Mouse (Mus musculus) bone marrow, adult 2 months (tissue): ENCODE data around the gene Senp8.

ENCODE experiments used
- CTCF ChIP-seq: fragments of 200-500 bp; IDR thresholded peaks from 2 replicates; pipeline ENCODE4 v1.5.1; 2011; ENCODE audit warnings: low read length, control low read depth; ENCODE audit not compliant: control insufficient read depth, insufficient read depth
- POLR2A ChIP-seq: fragments of 200-500 bp; IDR thresholded peaks from 2 replicates; pipeline ENCODE4 v1.6.1; 2011; ENCODE audit warnings: low read depth, mild to moderate bottlenecking, control low read depth, low read length, borderline replicate concordance; ENCODE audit not compliant: control insufficient read depth

DNA sequence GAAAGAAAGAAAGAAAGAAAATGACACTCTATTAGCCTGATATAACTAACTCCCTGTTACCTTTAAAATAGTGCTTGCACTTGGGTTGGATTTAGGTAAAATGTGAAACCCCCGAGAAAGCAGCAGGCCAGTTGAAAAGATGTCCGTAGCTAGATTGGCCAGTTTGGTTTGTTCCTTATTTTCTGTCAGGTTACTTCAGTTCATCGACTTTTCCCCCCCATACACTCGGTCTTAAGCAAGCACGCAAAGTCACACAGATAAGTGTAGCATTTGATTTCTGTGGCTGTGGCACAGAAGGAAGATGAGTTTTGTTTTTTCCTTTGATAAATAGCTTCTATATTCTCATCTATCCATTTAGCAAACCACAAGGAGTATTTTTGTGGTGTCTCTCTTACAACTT is 19.4 kb downstream of the Senp8 start:
- TF ChIP-seq CTCF (no peak), POLR2A (no peak)
